Mouse (Mus musculus): ENCODE results near the gene Mgat5b.

Mgat5b gene

DNA sequence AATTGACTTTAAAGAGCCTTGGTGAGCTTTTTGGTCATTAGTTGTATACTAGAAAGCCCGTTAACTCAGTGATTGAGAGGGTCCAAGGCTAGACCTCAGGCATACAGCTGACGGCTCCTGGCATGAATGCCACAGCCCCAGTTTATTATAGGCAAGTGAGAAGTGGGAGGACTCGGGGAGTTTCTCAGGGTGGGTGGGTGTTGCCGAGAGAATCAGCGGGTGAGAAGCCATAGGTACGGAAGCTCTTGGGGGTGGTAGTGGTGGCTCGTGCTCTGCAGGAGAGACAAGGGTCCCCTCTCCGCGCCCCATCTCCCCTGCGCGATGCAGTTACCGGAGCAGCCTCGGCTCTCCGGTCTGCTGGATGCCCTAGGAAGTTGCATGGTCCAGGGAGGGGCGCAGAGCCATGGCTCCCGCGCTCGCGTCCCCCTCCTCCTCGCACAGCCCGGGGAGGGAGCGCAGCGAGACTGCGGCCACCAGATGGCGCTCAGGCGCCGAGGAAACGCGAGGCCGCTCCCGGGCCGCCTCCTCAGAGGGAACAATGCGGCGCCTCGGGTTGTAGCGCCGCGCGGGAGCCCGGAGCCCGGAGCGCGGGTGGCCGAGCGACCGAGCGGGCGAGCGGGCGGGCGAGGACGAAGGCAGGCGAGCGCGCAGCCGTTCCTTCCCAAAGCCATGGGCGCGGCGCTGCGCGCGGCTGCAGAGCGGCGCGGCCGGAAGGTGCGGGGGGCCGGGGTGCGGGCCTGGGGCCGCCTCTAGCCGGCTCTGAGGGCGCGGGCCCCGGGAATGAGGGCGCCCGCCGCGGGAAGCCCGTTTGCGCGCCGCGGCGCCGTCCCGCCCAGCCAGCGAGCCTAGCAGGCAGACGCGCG lies at the start of gene Mgat5b:
Gene Mgat5b, plus strand, starts transcription at position 541 of the 863 bp plus-strand sequence.
- WGBS: under 1% methylated on average over 90 of the region's 90 CpGs

DNA sequence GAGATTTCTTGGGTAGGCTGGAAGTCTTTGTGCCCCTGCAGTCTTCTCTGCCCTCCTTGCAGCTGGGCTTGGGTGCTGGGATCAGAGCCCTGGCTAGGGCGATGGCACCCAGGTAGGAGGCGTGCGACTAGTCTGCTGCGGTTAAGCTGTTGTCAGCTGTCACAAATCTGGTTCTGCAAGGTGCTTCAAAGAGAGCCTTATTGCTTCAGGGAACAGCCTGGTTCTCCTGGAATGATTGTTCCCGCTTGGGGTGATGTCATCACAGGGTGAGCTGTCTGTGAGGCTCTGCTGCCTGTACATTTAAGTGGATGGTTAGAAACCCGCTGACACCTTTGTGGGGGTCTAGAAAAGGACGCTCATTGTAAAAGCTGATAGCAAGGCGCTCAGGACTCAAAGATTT lies 49.4 kb upstream of the Mgat5b start:
- WGBS: 94% methylated on average over 8 of the region's 8 CpGs

DNA sequence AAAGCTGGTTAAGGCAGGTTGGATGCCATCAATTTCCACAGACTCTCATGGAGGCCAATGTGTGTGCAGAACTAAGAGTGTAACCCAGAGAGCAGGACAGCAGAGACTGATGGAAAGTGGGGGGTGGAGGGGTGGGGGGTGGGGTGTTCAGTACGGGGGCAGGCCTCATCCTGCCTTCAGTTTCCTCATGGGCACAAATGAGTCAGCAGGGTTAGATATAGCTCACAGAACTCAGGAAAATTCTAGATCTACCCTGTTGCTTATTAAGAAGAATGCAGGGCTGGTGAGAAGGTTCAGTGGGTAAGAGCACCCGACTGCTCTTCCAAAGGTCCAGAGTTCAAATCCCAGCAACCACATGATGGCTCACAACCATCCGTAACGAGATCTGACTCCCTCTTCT lies 49.0 kb upstream of the Mgat5b start:
- WGBS: 80% methylated on average over 4 of the region's 4 CpGs

DNA sequence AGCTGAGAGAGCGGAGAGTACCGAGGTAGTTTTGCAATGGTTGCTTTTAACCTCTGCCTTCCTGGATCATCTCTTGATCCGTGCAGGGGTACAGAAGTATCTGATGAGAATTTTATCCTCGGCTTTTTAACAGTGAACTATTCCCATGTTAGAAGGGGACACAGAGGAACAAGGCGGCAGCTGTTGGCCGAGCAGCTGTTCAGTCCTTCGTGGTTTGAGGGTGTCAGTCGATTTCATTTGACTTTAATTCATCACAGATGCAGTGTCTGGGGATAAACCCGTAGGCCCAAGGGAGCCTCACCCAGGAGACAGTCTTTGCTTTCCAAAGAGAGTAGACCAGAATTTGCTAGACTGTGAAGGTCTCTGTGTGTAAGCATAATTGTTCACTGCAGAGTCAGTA lies 47.1 kb upstream of the Mgat5b start:
- WGBS: 87% methylated on average over 9 of the region's 9 CpGs

DNA sequence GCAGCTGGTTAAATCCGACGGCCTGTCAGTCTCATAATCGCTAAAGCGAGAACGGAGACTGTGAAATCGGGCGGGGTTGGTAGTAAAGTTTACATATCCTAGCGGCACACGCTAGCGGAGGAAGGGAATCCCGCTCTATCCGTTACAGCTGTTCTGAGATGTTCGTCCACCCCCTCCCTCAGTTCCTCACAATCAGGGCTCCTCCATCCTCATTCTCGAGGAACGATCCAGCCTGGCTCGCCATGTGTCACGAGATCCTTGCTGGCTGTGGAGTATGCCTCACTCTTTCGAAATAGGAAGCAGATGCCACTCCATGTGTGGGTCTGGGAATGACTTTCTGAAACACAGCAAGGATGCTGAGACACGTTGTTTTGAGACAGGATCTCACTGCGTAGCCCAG lies 44.7 kb upstream of the Mgat5b start:
- WGBS: 66% methylated on average over 20 of the region's 20 CpGs

DNA sequence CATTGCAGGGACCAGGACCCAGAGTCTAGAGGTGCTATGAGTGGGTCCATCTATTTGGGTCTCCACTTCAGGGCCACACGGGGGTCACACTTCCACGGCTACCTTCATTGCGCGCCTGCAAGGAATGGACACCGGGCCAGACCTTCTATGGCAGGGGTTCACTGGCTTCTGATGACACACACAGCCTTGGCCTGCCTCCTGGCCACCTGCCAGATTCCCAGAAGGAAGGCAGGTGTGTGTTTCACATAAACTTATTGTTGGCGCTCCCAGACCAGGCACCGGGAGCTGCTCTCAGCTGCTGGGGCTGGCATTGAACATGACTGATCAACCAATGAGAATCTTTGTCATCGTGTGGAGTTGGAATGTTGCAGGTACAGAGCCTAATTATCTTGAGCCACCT lies 40.2 kb upstream of the Mgat5b start:
- 88% methylated on average over 8 of the region's 8 CpGs for WGBS

DNA sequence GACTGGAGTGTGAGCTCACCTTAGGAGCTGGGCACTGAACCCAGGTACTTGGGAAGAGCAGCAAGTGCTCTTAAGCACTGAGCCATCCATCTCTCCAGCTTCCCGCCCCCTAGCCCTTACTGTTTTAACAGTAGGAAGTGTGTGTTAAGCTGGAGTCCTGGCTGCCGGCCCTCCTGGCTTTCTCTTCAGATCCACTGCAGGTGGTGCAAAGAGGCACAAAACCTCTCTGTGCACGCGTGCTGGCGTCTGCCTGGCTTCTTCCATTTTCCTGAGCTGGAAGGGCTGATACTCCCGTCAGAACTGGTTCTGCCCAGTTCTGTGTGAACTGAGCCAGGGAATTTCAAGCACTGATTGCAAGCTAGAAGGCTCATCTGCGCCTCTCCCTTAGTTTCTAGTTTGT lies 37.8 kb upstream of the Mgat5b start:
- WGBS: 27% methylated on average over 7 of the region's 7 CpGs

DNA sequence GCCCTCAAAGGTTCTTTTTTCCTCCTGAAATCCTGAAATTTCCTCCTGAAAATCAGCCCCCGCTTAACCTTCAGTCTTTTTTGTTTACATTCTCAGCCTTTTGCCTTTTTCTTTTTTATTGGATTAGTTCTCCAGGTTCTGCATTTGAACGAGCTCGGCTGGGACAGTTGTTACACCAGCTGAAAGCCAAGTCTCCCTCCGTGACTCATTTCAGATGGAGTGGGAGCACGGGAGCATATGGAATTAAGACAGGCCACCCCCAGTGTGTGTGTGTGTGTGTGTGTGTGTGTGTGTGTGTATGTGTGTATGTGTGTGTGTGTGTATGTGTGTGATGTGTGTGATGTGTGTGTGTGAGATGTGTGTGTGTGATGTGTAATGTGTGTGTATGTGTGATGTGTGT lies 37.2 kb upstream of the Mgat5b start:
- 38% methylated on average over 5 of the region's 5 CpGs for WGBS

DNA sequence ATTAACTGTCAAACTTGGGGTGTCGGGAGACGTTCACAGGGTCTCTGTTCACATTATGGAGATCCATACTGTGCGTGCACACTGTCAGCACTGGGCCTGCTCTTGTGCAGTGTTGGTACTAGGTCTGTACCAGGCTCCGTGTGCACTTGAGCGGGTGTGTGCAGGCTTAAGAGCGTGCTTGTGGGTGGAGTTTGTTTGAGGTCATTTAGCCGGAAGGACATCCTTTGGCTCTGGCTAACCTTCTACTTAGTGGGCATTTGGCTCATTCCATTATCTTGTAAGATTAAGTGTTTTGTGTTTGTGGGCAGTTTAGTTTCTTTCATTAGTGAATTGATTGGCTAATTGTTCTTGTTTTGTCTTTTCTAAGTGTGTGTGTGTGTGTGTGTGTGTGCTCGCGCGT lies 36.2 kb upstream of the Mgat5b start:
- WGBS: 92% methylated on average over 10 of the region's 10 CpGs

DNA sequence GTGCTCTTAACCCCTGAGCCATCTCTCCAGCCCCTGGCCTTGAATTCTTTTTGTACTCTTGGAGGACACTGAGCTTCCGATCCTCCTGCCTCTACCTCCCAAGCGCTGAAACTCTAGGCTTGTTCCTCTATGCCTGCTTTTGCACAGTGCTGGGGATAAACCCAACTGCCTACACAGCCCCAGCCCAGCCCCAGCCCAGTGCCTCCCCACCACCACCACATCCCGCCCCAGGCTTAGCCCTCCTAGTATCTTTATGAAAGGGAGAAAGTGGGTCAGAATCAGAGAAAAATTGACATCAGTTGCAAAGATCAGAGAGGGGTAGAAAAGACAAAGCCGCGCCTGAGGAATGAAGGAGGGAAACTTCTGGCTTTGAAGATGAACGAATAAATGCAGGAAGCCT lies 34.6 kb upstream of the Mgat5b start:
- 94% methylated on average over 6 of the region's 6 CpGs for WGBS

DNA sequence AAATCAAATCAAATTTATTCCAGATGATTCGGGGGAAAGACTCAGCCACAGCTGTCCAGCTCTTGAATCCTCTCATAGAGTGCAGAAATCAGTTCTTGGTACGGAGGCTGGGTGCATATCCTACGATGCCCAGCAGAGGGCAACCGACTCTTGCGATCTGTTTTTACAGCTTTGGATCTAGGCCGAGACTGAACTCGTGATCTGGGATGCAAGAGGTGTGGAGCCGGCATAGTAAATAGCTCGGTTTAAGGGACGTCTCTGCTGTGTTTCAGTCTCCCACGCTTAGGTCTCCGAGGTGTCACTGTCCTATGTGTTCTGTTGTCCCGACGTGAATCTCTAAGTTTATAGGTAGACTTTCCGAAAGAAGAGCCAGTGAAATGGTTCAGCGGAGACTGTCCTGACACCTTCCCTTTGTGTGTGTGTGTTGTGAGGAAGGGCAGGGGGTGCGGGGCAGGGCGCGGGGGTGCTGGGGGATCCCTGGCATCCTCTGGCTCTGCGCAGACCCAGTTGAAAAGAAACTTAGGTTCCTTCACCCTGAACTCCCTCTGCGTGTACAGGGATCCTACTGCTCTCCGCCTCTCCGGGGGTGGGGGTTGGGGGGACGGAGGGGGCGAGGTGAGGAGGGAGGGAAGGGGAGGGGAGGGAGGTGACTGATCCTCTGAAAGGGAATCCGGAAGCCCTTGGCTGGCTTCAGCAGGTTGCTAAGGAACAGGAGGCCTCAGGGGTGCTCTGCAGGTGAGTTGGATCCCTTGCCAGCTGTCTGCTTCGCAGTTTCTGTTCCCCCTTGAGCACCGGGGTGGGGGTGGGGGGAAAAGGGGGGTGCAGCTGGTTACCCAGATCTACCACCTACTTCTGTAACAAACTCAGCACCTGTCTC lies 33.1 kb upstream of the Mgat5b start:
- WGBS: 5% methylated on average over 28 of the region's 28 CpGs

DNA sequence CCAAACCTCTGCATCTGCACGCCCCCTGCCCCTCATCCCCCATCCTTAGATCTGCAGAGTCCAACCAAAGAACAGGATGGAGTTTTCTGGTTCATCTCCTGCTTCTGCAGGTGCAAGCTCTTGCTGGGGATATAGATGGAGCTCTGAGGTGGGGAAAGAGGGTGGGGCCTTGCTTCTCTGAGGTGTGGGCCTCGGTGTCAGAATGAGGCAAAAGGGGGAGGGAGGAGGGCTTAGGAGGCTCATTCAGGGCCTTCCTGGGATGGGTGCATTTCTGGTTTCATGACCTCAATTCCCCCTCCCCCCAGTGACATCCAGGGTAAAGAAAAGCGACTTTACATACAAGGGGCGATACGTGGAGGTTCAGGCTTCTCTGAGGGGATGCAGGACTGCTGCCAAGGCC lies 31.5 kb upstream of the Mgat5b start:
- WGBS: 84% methylated on average over 5 of the region's 5 CpGs

DNA sequence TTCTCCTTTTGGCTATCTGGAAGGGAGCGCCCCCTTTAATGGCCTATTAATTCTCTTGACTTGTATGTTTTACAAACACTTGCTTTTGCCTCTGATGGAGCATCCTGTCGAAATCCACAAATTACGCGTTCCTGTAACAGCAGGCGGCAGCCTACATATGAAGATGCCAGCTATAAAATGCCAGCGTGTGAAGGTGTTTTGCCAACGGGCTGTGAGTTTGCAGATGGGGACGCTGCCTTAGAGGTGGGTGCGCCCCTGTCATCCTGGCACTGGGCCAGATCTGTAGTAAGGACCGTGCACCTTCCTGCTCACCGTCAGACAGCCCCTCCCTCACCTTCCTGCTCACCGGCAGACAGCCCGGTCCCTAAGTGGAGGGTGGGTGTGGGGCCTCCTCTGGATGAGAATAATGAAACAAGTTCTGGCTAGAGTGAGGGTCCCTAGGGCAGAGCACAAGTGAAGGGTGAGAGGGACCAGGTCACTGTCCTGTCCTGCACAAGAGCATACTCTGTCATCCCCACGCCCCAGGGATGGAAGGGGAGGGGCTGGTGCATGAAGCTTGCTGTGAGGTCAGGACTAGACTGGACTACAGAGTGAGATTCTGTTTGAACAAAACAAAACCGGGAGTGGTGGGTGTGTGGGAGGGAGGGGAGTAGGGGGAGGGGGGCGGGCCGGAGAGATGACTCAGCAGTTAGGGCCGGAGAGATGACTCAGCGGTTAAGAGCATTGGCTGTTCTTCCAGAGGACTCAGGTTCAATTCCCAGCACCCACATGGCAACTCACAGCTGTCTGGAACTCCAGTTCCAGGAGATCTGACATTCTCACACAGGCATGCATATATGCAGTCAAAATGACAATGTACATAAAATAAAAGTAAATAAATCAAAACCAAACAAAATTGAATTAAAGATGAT lies 24.9 kb upstream of the Mgat5b start:
- WGBS: 44% methylated on average over 19 of the region's 19 CpGs

DNA sequence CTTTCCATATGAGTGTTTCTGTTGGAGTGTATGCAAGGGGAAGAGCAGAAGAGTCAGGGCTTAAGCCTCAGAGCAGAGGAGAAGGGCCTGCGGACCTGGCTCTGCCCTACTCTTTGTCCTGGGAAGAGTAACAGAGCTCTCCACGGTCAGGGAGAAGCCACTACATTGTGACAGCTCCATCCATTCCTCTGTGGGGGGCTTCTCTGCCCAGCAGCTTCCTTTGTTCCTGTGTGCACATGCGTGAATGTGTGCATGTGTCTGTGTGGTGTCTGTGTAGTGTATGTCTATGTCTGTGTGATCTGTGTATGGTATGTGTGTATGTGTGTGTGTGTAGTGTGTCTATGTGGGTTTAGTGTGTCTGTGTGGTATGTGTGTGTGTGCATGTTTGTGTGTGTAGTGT lies 23.3 kb upstream of the Mgat5b start:
- 81% methylated on average over 3 of the region's 3 CpGs for WGBS

DNA sequence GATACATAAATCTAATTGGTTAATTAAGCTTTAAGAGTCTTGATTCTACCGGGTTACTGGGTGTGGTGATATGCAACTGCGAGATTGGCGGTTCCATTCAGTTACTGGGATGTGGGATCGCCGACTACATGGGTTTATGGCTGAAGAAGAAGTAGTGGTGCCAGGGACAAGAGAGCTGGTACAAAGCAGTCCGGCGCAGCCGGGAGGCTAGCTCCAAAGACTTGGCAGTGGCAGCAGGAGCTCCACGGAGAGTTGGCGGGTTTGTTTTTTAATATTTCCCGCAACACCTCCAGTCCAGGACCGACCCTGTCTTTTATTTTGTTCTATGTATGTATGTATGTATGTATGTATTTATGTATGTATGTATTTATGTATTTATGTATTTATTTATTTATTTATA lies 19.4 kb upstream of the Mgat5b start:
- WGBS: 84% methylated on average over 12 of the region's 12 CpGs

DNA sequence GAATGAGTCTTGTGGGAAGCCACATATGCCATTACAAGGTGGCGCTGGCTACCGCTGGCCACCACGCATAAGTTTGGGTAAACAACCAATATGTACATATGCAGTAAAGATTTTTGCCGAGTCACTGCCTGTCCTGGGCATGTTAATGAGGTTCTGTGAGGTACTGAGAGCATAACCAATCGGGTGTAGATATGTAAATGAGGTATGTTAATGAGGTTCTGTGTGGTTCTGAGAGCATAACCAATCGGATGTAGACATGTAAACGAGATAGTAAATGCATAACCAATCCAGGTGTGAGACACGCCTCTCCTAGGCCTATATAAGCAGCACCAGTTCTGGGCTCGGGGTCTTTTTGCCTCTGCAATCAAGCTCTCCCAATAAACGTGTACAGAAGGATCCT lies 16.1 kb upstream of the Mgat5b start:
- 91% methylated on average over 10 of the region's 10 CpGs for WGBS

DNA sequence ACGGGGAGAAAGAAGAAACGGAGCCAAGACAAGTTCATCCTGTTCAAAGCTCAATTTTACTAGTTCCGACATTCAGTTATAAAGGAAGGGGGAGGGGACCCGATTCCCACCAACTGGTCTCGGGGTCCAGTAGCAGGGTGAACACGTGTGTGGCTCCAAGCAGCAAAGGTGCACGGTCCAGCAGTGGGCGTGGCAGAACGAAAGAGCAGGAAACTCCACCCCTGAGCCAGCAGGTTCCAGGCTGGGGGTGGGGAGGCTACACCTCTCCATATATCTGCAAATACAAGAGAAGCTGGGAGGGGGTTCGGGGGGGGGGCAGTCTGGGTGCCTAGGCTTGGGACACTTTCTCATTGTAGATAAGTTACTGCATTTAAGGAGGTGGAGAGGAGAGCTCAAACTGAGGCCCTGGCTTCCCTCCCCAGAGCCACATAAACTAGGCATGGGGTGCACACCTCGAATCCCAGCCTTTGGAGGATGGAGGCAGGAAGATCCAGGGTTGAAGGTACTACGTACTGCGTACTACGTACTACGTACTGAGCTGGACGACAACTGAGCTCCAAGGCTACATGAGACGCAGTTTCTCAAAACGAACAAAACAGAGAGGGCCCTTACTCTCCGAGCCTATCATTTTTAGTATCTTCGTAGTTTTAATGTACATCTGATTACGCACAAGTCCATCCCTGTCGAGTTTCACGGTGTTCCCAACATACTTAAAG lies 12.8 kb upstream of the Mgat5b start:
- 5% methylated on average over 23 of the region's 23 CpGs for WGBS

DNA sequence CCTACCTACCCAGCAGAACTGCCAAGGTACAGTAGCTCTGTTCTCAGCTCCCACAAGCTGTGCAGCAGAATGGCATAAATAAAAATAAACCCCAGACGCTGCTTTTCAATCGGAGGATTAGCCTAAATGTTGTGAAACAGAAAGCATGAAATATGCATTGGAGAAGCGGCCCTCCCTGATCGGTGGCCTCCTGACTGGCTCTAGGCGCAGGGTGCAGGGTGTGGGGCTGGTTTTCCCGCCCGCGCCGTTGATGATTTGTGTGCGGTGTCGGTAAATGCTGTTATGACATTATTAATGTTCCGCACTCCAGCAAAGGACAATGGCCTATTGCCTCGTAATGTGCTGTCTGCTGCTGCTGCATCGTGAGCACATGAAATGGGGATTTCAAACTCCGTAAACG lies 5.1 kb upstream of the Mgat5b start:
- 49% methylated on average over 16 of the region's 16 CpGs for WGBS

DNA sequence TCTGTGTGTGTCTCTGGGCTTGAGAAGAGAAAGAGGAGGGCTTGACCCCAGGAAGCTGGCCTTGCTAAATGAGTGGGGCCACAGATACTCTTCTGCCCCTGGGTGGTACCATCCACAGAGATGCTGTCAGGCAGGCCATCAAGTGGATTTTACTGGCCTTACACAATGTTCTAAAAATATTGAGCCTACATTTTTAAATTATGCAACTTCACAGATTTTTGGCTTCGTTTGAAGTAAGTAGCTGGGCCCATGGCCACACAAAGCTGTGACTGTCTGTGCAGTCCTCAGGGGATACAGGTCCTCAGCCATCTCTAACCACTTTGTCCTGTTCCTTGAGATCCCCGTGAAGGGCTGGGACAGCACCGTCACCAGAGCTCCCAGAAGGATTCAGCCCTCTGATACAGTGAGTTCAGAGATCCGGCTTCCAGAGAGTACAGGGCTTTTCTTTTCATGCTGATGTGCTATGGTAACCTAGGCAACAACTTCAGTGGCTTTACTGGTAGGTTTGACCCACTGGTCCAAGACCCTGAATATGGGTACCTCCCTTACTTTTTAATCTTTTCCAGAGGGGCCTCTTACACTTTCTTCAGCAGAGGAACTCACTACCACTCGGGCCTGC lies 4.3 kb upstream of the Mgat5b start:
- 54% methylated on average over 5 of the region's 5 CpGs for WGBS

DNA sequence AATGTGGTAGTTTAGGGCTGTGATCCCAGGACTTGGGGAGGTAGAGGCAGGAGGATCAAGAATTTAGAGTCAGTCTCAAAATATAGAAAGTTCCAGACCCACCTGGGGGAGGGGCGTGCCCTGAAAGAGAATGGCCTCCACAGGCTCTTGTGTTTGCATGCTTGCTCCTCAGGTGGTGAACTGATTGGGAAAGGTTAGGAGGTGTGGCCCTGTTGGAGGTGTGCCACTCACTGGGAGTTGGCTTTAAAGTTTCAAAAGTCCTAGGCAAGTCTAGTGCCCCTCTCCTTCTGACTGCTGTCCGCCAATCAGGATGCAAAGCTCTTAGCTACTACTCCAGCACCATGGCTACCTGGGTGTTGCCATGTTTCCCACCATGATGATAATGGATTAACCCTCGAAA lies 3.4 kb upstream of the Mgat5b start:
- WGBS: 93% methylated on average over 3 of the region's 3 CpGs

DNA sequence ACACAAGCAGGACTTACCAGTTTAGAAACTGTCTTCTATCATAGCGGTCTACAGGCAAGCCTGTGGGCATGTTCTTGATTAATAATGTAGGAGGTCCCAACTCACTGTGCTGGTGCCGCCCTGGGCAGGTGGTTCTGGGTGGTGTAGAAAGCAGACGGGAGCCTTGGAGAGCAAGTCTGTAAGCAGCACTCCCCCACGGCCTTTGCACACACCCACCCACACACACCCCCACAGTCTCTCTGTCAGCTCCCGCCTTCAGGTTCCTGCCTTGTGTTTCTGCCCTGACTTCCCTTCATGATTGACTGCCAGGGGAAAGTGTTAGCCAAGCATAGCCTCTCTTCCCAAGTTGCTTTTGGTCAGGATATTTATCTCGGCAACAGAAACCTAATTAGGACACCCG lies 1.3 kb upstream of the Mgat5b start:
- 33% methylated on average over 7 of the region's 7 CpGs for WGBS

Data from cerebral cortex, adult 2 months (tissue).